Mouse (Mus musculus): Measurements from ENCODE around the gene Hba-x.
A peak's percentile ranks its signal among the peaks of the same experiment; 100 is the strongest.
"Not testable (repeated sequence)": the region's sequence is repeated elsewhere in the genome, so short reads cannot be mapped to it uniquely, and the experiment has no call there.

Gene Hba-x

DNA sequence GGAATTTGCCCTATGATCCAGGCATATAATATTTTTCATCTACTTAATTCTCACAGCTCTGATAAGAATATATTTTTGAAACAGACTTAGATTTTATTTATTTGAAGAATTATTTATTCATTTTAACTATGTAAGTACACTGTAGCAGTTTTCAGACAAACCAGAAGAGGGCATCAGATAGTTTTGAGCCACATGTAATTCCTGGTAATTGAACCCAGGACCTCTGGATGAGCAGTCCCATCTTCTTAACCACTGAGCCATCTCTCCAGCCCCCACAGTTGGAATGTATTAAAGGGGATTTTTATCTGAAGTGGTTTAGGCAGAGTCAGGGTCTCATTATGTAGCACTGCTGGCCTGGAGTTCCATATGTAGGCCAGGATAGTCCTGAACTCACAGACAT, 9.7 kb downstream of the Hba-x start:
- DNase-seq (ENCODE audit: low spot score), result not testable (repeated sequence)

DNA sequence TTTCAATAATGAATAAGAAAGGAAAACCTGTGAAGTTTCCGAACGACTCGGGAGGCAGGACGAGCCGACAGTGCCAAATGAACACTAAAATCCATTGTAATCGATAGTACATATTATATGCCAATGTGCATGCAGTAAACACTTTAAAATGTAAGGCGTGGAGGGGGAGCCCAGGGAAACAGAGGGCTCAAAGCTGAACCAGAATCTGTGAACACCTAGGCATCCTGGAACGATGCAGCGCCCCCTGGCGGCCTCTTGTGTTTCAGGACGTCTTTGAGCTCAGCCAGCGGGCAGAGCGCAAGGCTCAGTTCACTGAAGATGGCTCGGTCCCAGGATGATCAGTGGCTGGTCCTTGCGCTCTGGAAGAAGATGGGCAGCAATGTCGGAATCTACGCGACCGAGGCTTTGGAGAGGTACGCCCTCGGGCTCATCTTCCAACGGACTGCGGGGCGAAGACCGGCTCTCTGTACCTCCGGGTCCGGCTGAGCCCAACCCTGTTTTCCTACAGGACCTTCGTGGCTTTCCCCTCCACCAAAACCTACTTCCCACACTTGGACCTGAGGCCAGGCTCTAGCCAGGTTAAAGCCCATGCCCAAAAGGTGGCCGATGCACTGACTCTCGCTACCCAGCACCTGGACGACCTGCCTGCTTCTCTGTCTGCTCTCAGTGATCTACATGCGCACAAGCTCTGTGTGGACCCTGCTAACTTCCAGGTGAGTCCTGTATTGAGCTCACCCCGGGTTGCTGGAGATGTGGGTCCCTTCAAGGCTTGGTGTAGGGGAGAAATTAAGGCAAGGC, 10.7 kb downstream of the Hba-x start, which contains the start of gene Hbq1b:
Gene Hbq1b, plus strand, starts transcription at position 271 of the 798 bp plus-strand sequence.
- peak; percentile 80 for DNase-seq (ENCODE audit: low spot score)

DNA sequence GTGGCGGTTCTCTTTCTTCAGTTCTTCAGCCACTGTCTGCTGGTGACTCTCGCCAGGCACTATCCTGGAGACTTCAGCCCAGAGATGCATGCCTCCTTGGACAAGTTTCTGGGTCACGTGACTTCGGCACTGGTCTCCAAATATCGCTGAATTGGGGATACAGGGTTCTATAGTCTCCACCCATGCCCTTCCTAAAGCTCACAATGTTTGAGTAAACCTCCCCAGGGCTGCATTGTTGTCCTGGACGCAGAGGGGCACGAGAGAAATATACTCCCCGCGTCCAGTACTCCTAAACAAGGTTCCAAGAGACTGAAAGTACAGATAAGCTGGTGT, 11.3 kb downstream of the Hba-x start:
- DNase-seq (ENCODE audit: low spot score), result no peak

DNA sequence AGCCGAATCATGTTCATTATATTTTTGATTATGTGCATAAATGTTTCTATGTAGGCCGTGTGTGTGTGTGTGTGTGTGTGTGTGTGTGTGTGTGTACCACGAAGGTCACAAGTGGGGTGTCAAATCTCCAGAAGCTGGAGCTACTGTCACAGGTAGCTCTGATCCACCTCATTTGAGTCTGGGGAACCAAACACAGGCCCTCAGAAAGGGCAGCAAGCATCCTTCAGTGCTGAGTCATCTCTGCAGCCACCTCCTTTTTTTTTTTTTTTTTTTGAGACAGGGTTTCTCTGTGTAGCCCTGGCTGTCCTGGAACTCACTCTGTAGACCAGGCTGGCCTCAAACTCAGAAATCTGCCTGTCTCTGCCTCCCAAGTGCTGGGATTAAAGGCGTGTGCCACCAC, 16.6 kb downstream of the Hba-x start:
- DNase-seq (ENCODE audit: low spot score), result not testable (repeated sequence)

DNA sequence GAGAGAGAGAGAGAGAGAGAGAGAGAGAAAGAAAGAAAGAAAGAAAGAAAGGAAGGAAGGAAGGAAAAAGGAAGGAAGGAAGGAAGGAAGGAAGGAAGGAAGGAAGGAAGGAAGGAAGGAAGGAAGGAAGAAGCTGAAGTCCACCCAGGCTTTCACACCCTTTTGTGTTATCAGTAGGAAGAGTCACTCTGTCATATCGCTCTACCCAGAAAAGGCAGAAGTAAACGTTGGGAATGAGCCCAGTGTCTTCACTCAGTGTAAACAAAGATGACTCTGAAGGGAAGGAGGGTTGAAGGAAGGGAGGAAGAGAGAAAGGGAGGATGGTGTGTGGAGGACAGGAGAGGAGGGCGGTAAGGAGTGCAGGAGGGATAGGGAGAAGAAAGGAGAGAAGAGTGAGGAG, 17.3 kb downstream of the Hba-x start:
- not testable (repeated sequence) for DNase-seq (ENCODE audit: low spot score)

DNA sequence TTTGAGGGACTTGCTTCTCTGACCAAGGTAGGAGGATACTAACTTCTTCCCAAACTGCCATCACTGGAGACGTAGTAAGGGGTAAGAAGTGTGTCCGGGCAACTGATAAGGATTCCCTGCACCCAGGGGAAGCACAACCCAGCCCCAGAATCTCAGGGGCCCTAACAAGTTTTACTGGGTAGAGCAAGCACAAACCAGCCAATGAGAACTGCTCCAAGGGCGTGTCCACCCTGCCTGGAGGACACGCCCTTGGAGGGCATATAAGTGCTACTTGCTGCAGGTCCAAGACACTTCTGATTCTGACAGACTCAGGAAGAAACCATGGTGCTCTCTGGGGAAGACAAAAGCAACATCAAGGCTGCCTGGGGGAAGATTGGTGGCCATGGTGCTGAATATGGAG, 20.0 kb downstream of the Hba-x start, which contains the start of gene Hba-a2:
Gene Hba-a2, plus strand, starts transcription at position 287 of the 400 bp plus-strand sequence.
- DNase-seq (ENCODE audit: low spot score), result not testable (repeated sequence)

DNA sequence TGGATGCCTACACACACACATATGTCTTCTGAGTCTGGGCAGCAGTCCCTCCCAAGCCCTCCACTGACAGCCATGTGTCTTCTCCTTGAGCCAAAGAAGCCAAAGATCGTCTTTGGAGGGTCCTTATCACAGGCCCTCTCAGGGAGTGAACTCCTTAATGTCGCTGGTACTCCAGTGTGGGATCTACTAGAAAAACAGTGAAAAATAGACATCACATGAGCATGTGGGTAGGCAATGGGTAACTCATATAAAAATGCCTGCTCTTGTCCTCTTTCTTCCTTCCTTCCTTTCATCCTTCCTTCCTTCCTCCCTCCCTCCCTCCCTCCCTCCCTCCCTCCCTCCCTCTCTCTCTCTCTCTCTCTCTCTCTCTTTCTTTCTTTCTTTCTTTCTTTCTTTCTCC, 21.2 kb downstream of the Hba-x start:
- not testable (repeated sequence) for DNase-seq (ENCODE audit: low spot score)

DNA sequence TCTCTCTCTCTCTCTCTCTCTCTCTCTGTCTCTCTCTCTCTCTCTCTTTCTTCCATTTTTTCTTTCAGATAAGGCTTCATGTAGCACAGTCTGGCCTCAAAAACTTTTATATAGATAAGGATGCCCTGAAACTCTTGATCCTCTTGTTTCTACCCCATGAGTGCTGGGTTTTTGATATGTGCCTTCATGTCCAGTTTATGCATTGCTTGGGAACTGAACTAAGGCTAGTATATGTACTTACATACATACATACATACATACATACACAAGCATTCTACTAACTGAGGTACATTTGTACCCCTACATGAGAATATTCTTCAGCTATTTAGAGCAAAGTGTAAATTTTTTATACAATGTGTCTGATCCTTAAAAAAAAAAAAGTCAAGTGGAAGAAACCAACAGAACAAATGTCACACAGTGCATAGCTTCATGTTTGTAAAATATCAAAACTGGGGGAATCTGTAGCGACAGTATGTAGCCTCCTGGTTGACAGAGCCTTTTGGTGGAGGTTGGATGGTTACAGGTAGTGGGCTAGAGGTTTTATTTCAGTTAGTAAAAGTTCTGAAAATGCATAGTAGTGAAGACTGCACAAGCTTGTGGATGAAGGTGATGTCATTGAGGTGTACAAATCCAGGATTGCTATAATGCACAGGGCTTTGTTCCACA, 21.8 kb downstream of the Hba-x start:
- DNase-seq (ENCODE audit: low spot score), result no peak

DNA sequence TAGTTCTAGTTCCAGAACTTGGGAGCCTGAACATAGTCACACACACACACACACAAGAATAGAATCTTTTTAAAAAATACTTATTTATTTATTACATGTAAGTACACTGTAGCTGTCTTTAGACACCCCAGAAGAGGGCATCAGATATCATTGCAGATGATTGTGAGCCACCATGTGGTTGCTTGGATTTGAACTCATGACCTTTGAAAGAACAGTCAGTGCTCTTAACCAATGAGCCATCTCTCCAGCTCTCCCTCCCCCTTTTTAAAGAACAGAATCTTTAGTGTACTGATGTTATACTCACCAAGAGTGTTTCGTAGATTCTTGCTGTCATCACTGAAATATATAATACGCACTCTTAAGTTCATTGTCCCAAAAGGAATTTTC, 22.3 kb downstream of the Hba-x start:
- DNase-seq (ENCODE audit: low spot score), result no peak

DNA sequence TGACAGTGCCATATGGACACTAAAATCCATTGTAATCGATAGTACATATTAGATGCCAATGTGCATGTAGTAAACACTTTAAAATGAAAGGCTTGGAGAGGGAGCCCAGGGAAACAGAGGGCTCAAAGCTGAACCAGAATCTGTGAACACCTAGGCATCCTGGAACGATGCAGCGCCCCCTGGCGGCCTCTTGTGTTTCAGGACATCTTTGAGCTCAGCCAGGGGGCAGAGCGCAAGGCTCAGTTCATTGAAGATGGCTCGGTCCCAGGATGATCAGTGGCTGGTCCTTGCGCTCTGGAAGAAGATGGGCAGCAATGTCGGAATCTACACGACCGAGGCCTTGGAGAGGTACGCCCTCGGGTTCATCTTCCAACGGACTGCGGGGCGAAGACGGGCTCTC, 23.7 kb downstream of the Hba-x start, which contains the start of gene Hbq1a:
Gene Hbq1a, plus strand, starts transcription at position 205 of the 400 bp plus-strand sequence.
- DNase-seq (ENCODE audit: low spot score), result peak; percentile 62

DNA sequence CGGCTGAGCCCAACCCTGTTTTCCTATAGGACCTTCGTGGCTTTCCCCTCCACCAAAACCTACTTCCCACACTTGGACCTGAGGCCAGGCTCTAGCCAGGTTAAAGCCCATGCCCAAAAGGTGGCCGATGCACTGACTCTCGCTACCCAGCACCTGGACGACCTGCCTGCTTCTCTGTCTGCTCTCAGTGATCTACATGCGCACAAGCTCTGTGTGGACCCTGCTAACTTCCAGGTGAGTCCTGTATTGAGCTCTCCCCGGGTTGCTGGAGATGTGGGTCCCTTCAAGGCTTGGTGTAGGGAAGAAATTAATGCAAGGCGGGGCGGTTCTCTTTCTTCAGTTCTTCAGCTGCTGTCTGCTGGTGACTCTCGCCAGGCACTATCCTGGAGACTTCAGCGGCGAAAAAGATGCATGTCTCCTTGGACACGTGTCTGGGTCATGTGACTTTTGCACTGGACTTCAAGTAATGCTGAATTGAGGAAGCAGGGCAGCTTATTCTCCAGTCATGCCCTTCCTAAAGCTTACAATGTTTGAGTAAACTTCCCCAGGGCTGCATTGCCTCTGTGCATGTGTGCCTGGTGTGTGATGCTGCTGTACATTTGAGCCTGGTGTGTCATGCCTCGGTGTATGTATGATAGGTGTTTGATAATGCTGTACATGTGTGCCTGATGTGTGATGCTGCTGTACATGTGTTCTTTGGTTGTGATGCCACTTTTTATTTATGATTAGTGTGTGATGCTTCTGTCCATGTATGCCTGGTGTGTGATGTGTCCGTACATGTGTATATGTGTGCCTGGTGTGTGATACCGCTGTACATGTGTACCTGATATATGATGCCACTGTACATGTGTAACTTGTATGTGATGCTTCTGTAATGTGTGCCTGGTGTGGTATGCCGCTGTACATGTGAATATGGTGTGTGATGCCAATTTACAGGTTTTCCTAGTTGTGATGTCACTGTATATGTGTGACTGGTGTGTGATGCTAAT, 24.4 kb downstream of the Hba-x start:
- no peak for DNase-seq (ENCODE audit: low spot score)

DNA sequence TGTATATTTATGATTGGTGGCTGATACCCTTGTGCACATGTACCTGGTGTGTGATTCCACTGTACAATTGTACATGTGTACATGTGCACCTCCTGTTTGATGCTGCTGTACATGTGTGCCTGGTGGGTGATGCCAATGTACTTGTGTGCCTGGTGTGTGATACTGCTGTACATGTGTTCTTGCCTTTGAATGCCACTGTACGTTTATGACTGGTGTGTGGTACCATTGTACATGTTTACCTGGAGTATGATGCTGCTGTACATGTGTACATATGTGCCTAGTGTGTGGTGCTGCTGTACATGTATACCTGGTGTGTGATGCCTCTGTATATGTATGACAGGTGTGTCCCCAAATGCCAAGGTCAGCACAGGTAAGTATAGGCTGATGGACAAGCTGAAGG, 25.3 kb downstream of the Hba-x start:
- DNase-seq (ENCODE audit: low spot score), result no peak

DNA sequence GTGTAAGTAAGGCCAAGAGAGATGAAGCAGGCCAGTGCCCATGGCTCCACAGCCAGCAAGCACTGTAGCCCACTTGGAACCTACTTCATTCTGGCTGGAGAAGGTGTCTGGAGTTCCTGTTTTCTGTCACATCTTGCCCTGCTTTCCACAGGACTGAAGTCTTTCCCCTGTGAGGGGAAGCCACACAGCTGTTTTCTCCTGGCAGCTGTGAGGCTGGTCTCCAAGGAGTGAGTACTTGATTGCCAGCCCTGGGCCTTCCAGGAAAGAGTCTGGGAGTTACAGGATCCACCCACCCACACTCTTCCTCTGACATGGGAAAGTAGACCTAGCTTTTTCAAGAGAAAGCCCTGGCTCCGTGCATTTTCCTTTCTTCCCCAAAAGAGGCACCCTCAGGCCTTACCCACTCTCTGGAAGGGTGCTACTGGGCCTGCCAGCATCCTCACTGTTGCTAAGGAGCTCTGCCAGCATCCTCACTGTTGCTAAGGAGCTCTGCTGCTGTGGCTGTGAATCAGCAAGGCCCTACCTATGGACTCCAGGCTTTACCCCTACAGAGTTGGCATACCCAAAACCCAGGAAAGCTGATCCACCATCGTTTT, 26.7 kb downstream of the Hba-x start:
- DNase-seq (ENCODE audit: low spot score), result no peak

DNA sequence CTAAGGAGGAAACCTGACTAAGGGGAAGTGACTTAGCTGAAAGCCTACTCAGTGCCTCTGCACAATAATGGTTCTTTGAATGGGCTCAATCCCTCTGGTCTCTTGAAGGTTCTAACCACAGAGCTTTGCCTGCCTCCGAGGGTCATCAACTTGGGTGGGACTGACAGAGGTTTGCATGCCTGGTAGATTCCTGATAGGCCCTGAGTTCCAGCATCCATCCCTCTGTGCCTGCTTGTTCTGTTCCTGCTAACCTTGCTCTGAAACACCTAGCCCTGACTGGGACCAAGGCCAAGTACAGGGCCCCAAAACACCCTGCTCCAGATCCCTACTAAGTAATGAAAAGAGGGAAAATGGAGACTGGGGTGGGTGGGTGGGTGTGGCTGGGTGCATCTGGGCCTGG, 27.3 kb downstream of the Hba-x start:
- DNase-seq (ENCODE audit: low spot score), result no peak

DNA sequence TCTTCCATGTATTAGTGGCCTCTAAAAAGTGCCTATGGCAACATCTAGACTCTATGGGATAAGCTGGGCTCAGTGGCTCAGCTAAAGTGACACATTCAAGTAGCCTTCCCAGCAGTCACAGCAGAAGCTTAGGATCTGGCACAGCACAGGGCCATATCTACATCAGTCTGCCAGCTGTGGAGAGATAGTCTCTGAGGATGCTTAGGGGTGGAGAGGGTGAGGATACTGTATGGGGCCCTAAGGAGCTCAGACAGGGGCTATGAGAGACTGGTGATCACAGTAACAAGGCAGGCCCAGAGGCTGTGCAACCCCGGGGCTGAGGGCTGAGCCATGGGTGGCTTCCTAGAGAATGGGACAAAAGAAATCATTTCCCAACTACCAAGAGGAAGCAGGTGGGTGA, 30.8 kb downstream of the Hba-x start:
- no peak for DNase-seq (ENCODE audit: low spot score)

DNA sequence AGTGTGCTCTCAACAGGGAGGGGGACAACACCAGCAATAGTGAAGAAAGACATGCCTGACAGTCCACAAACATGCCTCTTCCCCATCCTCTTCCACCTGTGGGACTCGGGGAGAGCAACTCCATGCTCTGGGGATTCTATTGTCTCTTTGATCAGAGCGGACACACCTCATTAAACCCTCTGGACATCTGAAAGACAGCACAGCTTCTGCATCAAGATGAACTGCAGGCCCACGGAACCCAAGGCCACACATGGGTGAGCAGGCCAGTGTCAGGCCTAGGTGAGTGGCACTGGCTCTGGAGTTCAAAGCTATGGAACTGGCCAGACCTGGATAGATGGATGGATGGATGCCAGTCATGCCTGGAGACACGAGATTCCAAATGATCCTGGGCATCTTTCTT, 33.2 kb downstream of the Hba-x start:
- no peak for DNase-seq (ENCODE audit: low spot score)

DNA sequence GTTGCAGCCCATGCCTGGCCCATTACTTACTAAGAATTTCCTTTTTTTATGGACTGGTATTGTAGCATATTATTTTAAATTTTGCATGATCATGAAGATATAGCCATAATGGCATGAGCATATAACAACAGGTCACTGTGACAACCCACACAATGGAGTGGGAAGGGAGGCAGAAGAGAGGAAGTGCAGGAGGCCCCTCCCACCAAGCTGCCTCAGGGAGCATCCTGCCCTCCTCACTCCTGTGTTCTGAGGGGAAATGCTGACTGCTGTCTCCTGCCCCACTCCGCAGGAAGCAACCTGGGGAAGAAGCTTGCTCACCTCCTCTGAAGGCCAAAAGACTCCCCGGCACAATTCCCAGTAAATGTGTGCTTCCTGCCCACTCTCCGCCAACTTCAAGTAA, 33.7 kb downstream of the Hba-x start:
- DNase-seq (ENCODE audit: low spot score), result no peak

DNA sequence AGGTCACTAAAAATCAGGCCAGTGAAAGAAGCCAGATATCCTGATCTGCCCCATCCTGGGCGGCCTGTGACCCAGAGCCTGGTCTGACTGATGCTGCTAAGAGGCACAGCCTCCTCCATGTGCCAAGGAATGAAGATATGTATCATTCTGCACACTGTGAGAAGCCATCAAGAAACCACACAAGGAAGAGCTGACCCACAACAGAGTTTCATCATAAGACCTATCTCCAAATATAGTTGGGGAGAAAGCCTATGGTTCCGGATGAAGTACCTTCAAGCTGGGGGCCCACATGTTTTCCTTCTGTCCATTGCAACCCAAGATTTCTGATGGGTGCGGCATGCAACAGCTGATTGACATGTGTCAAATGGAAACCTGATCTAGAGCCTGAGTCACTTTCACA, 39.8 kb downstream of the Hba-x start:
- DNase-seq (ENCODE audit: low spot score), result no peak

DNA sequence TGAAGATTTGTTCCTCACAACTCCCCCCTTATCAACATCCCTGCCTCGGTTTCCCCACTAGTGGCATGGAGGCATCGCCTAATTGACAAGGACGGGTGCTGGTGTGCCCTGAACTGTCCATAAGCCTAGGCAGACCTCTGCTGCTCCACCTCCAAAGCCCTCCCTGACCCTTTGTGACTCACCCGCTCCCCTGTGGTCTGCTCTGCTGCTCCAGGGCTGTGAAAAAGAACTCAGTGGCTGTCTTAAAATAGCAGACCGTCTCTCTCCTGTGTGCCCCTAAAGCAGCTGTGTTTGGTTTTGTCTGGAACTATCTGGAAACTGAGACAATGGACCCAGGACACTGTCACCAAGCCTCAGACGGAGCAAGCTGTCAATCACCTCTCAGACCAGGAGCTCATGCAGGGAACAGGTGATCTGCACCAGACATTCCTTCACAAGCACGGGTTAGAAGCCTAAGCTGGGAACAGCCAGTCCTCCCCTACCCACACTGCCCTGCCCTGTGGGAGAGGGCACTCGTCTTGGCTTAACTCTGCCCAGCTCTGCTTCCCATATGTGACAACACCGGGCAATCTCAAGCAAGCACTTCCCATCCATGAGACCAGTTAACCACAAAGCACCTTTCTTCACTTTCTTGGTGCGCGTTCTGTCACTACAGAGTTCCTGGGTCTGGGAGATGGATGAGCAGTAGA, 44.5 kb downstream of the Hba-x start:
- DNase-seq (ENCODE audit: low spot score), result no peak

DNA sequence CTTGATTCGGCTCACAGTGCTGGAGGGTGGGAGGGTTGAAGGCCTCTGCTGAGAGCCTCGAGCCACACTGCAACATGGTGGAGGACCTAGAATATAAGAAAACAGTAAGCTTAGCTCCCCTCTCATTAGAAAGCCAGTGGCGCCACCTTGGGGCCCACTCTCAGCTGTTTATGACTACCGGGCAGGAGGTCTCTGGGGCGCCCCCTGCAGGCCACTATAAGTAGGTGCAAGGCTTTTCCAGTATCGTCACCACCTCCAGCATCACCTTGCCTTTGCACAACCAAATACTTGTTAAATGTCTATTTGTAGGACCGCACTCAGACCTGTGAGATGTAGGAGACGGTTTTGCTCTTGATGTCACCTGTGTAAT, 45.0 kb downstream of the Hba-x start:
- peak; percentile 78 for DNase-seq (ENCODE audit: low spot score)

DNA sequence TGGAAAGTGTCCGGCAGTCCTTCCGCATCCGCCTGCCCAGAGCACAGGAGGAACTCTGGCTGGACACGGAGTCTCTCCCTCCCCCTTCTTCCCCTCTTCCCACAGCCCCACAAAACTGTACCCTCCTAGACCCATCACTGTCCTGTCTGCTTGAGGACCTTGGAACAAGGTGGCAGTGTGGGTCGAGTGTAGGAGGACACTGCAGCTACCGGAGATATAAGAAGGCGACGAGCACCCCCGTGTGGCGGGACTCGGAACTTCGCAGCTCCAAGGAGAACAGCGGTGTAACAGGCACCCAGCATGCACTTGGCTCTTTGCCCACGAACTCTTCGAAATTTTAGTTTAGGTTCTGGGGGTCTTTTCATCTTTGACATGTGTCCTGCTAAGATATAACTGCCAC, 48.4 kb downstream of the Hba-x start:
- DNase-seq (ENCODE audit: low spot score), result peak; percentile 81

Measured in testis, postnatal 14 days (tissue).